ENCODE assay signal across 18 mouse cellular contexts in the genomic region with DNA sequence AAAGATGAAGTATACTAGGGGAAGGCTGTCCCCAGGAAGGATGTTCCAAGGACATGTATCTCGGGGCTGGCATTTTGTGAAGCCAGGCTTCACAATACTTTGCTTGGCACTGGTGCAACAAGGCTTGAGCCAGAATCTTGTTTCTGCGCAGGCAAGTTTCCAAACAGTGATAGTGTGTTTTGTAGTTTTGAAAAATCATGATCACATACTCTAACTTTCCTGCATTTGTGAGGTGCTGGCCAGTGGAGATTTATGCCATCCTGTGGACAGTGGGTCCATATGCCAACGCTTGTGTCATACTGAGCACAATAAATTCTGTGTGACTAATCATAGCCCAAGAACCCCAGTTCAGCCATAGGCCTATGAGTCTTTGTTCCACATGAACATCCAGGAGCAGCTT.
DNase-seq lines count a peak whose midpoint lies in the region; ATAC-seq lines count a peak whose summit lies in the region.
"Had no signal": no experiment of that assay in that cellular context is flagged by ENCODE, and none has a peak within 500 bp of the region (broad histone marks: within the 10 kb centered on the region; RNA-seq: fewer than 3 reads in every experiment).

No protein-coding gene starts in this region.

- no peak overlapping the region for H3K27ac ChIP-seq in heart, embryonic 10.5 days
- no peak overlapping the region for H3K27ac ChIP-seq in liver, embryonic 11.5 days (ENCODE audit: low read depth, low read length)
- H3K27ac ChIP-seq: forebrain, embryonic 12.5 days; hindbrain, embryonic 10.5 days; liver, embryonic 14.5 days; neural tube, embryonic 15.5 days; stomach, embryonic 15.5 days had no signal

- H3K27me3 ChIP-seq in heart, embryonic 10.5 days (ENCODE audit: insufficient read depth, poor library complexity, severe bottlenecking) = no peaks in the 10 kb centered on the region
- no peaks in the 10 kb centered on the region for H3K27me3 ChIP-seq in liver, embryonic 11.5 days (replicated peaks; ENCODE audit: control insufficient read depth, insufficient read depth, low read length)
- H3K27me3 ChIP-seq: forebrain, embryonic 12.5 days; neural tube, embryonic 15.5 days; stomach, embryonic 15.5 days had no signal

- H3K9ac ChIP-seq in liver, embryonic 11.5 days (ENCODE audit: low read depth, low read length) = no peak overlapping the region
- H3K9ac ChIP-seq: forebrain, embryonic 12.5 days; liver, embryonic 14.5 days; neural tube, embryonic 15.5 days; stomach, embryonic 15.5 days had no signal

- H3K4me1 ChIP-seq in heart, embryonic 10.5 days = no peaks in the 10 kb centered on the region
- H3K4me1 ChIP-seq in liver, embryonic 11.5 days (replicated peaks; ENCODE audit: control insufficient read depth, insufficient read depth, low read length) = no peaks in the 10 kb centered on the region
- H3K4me1 ChIP-seq: forebrain, embryonic 12.5 days; hindbrain, embryonic 10.5 days; neural tube, embryonic 15.5 days; stomach, embryonic 15.5 days had no signal

- H3K4me3 ChIP-seq in heart, embryonic 10.5 days = no peak overlapping the region
- H3K4me3 ChIP-seq in liver, embryonic 11.5 days (ENCODE audit: low read depth, low read length) = no peak overlapping the region
- H3K4me3 ChIP-seq: forebrain, embryonic 12.5 days; hindbrain, embryonic 10.5 days; myocyte; neural tube, embryonic 15.5 days; stomach, embryonic 15.5 days had no signal

- WGBS in heart, embryonic 10.5 days = 85% methylated on average over 3 of the region's 3 CpGs
- WGBS in liver, embryonic 11.5 days = 78% methylated on average over 3 of the region's 3 CpGs

- intact Hi-C loops in heart, postnatal 10 days (cut with DNase I) = no loop called here

- peak; percentile 4 to 5 for DNase-seq in heart, postnatal 10 days
- no peak for DNase-seq in heart, embryonic 10.5 days (ENCODE audit: low spot score)
- peak; percentile 45 for DNase-seq in adrenal gland, adult 8-10 months
- peak; percentile 9 for DNase-seq in adrenal gland, postnatal 25 days
- DNase-seq in cerebellum, postnatal 10 days = peak; percentile 76 to 81
- no peak for DNase-seq in liver, embryonic 11.5 days (ENCODE audit: low spot score)
- DNase-seq: gastrocnemius, postnatal 36 days; kidney, adult 9 months; midbrain, embryonic 14.5 days; thymus, adult 2 months had no signal

- no peaks in the 10 kb centered on the region for H3K9me3 ChIP-seq in heart, embryonic 10.5 days
- H3K9me3 ChIP-seq in liver, embryonic 11.5 days (ENCODE audit: control insufficient read depth, low read length) = no peaks in the 10 kb centered on the region
- H3K9me3 ChIP-seq: forebrain, embryonic 12.5 days; hindbrain, embryonic 10.5 days; neural tube, embryonic 15.5 days; stomach, embryonic 15.5 days had no signal

- ATAC-seq in liver, embryonic 11.5 days (replicated peaks; ENCODE audit: low FRiP score) = no peak
- ATAC-seq in megakaryocyte progenitor cell, adult 5-6 weeks (replicated peaks; ENCODE audit: poor library complexity) = no peak
- ATAC-seq: inflammation-experienced regulatory T-cells, adult 6 months had no signal

- no peak overlapping the region for H3K4me2 ChIP-seq in liver, embryonic 11.5 days
- H3K4me2 ChIP-seq: forebrain, embryonic 12.5 days; neural tube, embryonic 15.5 days; stomach, embryonic 15.5 days had no signal

- no peaks in the 10 kb centered on the region for H3K36me3 ChIP-seq in heart, embryonic 10.5 days
- H3K36me3 ChIP-seq in liver, embryonic 11.5 days (ENCODE audit: control insufficient read depth, insufficient read depth, low read length) = no peaks in the 10 kb centered on the region
- H3K36me3 ChIP-seq: forebrain, embryonic 12.5 days; hindbrain, embryonic 10.5 days; neural tube, embryonic 15.5 days; stomach, embryonic 15.5 days had no signal

Comparison
In these comparisons a context has a peak if more than half of its experiments do, and no peak if none do; other contexts are left out.
1. DNase-seq: peak in heart, postnatal 10 days (2 of 2), adrenal gland, adult 8-10 months (single experiment), adrenal gland, postnatal 25 days (single experiment) and cerebellum, postnatal 10 days (2 of 2); none in heart, embryonic 10.5 days (single experiment) and liver, embryonic 11.5 days (single experiment).